20 mouse cellular contexts compared by ENCODE assay signal in the genomic region with DNA sequence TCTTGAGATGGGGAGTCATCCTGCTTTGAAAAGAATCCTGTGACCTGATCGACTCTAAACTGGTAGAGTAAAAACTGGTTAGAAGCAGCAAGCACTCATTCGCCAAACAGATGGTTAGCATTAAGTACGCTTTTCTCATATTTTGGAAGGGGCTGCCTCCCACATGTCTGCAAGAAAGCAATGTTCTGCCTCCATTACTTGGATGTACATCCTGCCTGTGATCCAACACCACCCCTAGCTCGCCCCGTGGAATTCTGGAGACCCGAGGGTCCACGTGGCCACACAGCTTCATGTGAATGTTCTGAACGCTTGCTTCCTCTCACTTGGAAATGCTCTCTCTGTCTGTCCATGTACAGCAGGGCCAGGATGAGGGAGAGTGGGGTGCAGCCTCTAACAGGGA.
DNase-seq lines count a peak whose midpoint lies in the region; ATAC-seq and TF ChIP-seq lines count a peak whose summit lies in the region.
"Had no signal": no experiment of that assay in that cellular context is flagged by ENCODE, and none has a peak within 500 bp of the region (broad histone marks: within the 10 kb centered on the region; RNA-seq: fewer than 3 reads in every experiment).

No protein-coding gene starts in this region.

- no peak for TF ChIP-seq CTCF in lung, embryonic 14.5 days (IDR thresholded peaks at IDR 0.05; ENCODE audit: low read depth)

- H3K36me3 ChIP-seq in lung, embryonic 14.5 days (ENCODE audit: insufficient read depth), result no peaks in the 10 kb centered on the region
- H3K36me3 ChIP-seq in embryonic facial prominence, embryonic 12.5 days, result no peaks in the 10 kb centered on the region
- no peaks in the 10 kb centered on the region for H3K36me3 ChIP-seq in limb, embryonic 11.5 days (ENCODE audit: control insufficient read depth, insufficient read depth, low read length)
- H3K36me3 ChIP-seq: hindbrain, embryonic 13.5 days; liver, embryonic 12.5 days had no signal

- peak overlapping the region; percentile 43; the same call in 1 of the 2 replicates for H3K27ac ChIP-seq in lung, embryonic 14.5 days (ENCODE audit: low read depth)
- H3K27ac ChIP-seq in embryonic facial prominence, embryonic 12.5 days, result peak overlapping the region; percentile 86
- no peak overlapping the region; the same call in 1 of the 2 replicates for H3K27ac ChIP-seq in limb, embryonic 11.5 days (replicated peaks; ENCODE audit: low read depth, low read length)
- H3K27ac ChIP-seq: hindbrain, embryonic 13.5 days; liver, embryonic 12.5 days had no signal

- H3K27me3 ChIP-seq in lung, embryonic 14.5 days (ENCODE audit: insufficient read depth, low read length), result no peaks in the 10 kb centered on the region
- H3K27me3 ChIP-seq in embryonic facial prominence, embryonic 12.5 days, result no peaks in the 10 kb centered on the region
- no peaks in the 10 kb centered on the region for H3K27me3 ChIP-seq in limb, embryonic 11.5 days (ENCODE audit: control insufficient read depth, insufficient read depth, low read length)
- H3K27me3 ChIP-seq: hindbrain, embryonic 13.5 days; liver, embryonic 12.5 days; Patski had no signal

- ATAC-seq in lung, embryonic 14.5 days (ENCODE audit: insufficient read depth), result peak; percentile 28; the same call in 1 of the 2 replicates
- ATAC-seq in embryonic facial prominence, embryonic 12.5 days (ENCODE audit: insufficient number of reproducible peaks, insufficient read depth, low FRiP score, low TSS enrichment), result peak; percentile 73; the same call in 1 of the 2 replicates
- ATAC-seq in limb, embryonic 11.5 days (ENCODE audit: insufficient number of reproducible peaks, low FRiP score, low TSS enrichment, low read depth), result peak; percentile 20; the same call in 1 of the 2 replicates
- ATAC-seq in erythroblast, adult 5-6 weeks (replicated peaks; ENCODE audit: low FRiP score, poor library complexity, severe bottlenecking), result no peak
- ATAC-seq: inflammation-experienced regulatory T-cells, adult 6 months; liver, embryonic 12.5 days; Patski had no signal

- H3K4me3 ChIP-seq in lung, embryonic 14.5 days (ENCODE audit: low read depth, low read length), result no peak overlapping the region
- H3K4me3 ChIP-seq in embryonic facial prominence, embryonic 12.5 days, result no peak overlapping the region
- H3K4me3 ChIP-seq in limb, embryonic 11.5 days (ENCODE audit: low read depth, low read length), result no peak overlapping the region
- H3K4me3 ChIP-seq: hindbrain, embryonic 13.5 days; liver, embryonic 12.5 days had no signal

- 54% methylated on average over 8 of the region's 8 CpGs for WGBS in lung, embryonic 14.5 days
- 28% methylated on average over 8 of the region's 8 CpGs for WGBS in embryonic facial prominence, embryonic 12.5 days
- WGBS in limb, embryonic 11.5 days, result 45% methylated on average over 8 of the region's 8 CpGs

- no peaks in the 10 kb centered on the region for H3K4me1 ChIP-seq in lung, embryonic 14.5 days (ENCODE audit: insufficient read depth)
- no peaks in the 10 kb centered on the region; the same call in 1 of the 2 replicates for H3K4me1 ChIP-seq in embryonic facial prominence, embryonic 12.5 days
- H3K4me1 ChIP-seq in limb, embryonic 11.5 days (ENCODE audit: control insufficient read depth, insufficient read depth, low read length), result 0 out of 2 replicates have a peak, but pooled peaks cover 2% of the 10 kb centered on the region
- H3K4me1 ChIP-seq: hindbrain, embryonic 13.5 days; liver, embryonic 12.5 days had no signal

- DNase-seq in embryo, embryonic 10 days (ENCODE audit: low spot score), result peak; percentile 32
- DNase-seq in embryo, embryonic 9.5 days (ENCODE audit: extremely low spot score), result no peak
- peak; percentile 53 for DNase-seq in lung, embryonic 14.5 days
- DNase-seq in lung, postnatal 10 days, result no peak
- peak; percentile 48 for DNase-seq in limb, embryonic 11.5 days (ENCODE audit: low spot score)
- no peak for DNase-seq in thymus, postnatal 36 days
- DNase-seq: adrenal gland, adult 8-10 months; cerebellum, adult 9-10 months; gastrocnemius, postnatal 14 days; kidney, adult 9 months; lung, postnatal 36 days; retina, postnatal 1 day; thymus, adult 2 months had no signal

- H3K9me3 ChIP-seq in lung, embryonic 14.5 days (ENCODE audit: low read depth, low read length), result no peaks in the 10 kb centered on the region
- no peaks in the 10 kb centered on the region for H3K9me3 ChIP-seq in embryonic facial prominence, embryonic 12.5 days
- H3K9me3 ChIP-seq in limb, embryonic 11.5 days (ENCODE audit: control insufficient read depth, low read length), result no peaks in the 10 kb centered on the region
- H3K9me3 ChIP-seq: hindbrain, embryonic 13.5 days; liver, embryonic 12.5 days had no signal

- no peak overlapping the region for H3K4me2 ChIP-seq in lung, embryonic 14.5 days
- no peak overlapping the region for H3K4me2 ChIP-seq in embryonic facial prominence, embryonic 12.5 days (replicated peaks)
- no peak overlapping the region for H3K4me2 ChIP-seq in limb, embryonic 11.5 days (ENCODE audit: low read depth, severe bottlenecking)
- H3K4me2 ChIP-seq: heart, embryonic 11.5 days; hindbrain, embryonic 13.5 days; liver, embryonic 12.5 days had no signal

- no peak overlapping the region for H3K9ac ChIP-seq in lung, embryonic 14.5 days
- H3K9ac ChIP-seq in embryonic facial prominence, embryonic 12.5 days, result no peak overlapping the region
- no peak overlapping the region for H3K9ac ChIP-seq in limb, embryonic 11.5 days (ENCODE audit: low read length)
- H3K9ac ChIP-seq: hindbrain, embryonic 13.5 days; liver, embryonic 12.5 days had no signal

Comparison
In these comparisons a context has a peak if more than half of its experiments do, and no peak if none do; other contexts are left out.
1. DNase-seq: peak in embryo, embryonic 10 days (single experiment), lung, embryonic 14.5 days (single experiment) and limb, embryonic 11.5 days (single experiment); none in embryo, embryonic 9.5 days (single experiment), lung, postnatal 10 days (single experiment) and thymus, postnatal 36 days (0 of 2).